Mouse (Mus musculus) thymus, adult 2 months (tissue): ENCODE data around the gene Gypa.

Source experiments
- CTCF ChIP-seq: fragments of 200-500 bp; IDR thresholded peaks from 2 replicates; pipeline ENCODE4 v1.5.1; 2012; ENCODE audit warnings: mild to moderate bottlenecking, control low read depth, low read length, moderate library complexity, borderline replicate concordance; ENCODE audit not compliant: control insufficient read depth, poor library complexity, insufficient read depth; ENCODE audit errors: extremely low read depth
- POLR2A ChIP-seq: fragments of 200-500 bp; IDR thresholded peaks from 2 replicates; pipeline ENCODE4 v1.6.1; 2012; ENCODE audit warnings: mild to moderate bottlenecking, low read length, control low read depth, moderate library complexity; ENCODE audit not compliant: control insufficient read depth, poor library complexity, insufficient read depth; ENCODE audit errors: extremely low read depth

DNA sequence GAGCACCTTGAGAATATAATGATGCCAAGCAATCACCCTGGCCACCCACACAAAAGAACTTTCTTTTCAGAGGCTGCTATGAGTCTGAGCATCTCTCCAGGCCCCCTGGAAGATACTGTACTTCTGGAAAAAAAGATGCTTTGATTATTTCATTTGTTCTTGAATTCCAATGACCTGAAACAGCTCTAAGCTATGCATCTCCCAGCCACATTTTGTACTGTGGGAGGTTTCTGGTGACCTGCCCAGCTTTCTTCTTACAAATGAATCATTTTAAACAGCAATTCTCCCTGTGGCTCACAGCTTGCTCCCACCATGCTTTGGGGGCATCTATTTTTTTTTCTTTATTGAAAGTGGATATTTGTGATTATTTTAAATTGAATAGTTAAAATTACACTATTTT lies 56.9 kb downstream of the Gypa start:
- TF ChIP-seq CTCF (no peak), POLR2A (no peak)
